Mouse (Mus musculus) brain, embryonic 14.5 days (tissue): ENCODE measurements around the gene Rtn3. TPM values are rescaled to one million over a fixed set of nuclear protein-coding genes. Genes with fewer than 3 reads are reported as not detected.

Experiments used
- DNase-seq: peaks from one replicate; pipeline ENCODE4 v3.0.0-alpha.2; 2011; ENCODE audit warnings: low read depth
- CTCF ChIP-seq: fragments of 200-500 bp; IDR thresholded peaks from 2 replicates; pipeline ENCODE4 v1.5.1; 2012; ENCODE audit warnings: inconsistent platforms, mild to moderate bottlenecking, moderate library complexity, borderline replicate concordance; ENCODE audit not compliant: insufficient read depth, insufficient read length; ENCODE audit errors: extremely low read depth
- POLR2A ChIP-seq: fragments of 200-500 bp; IDR thresholded peaks from 2 replicates; pipeline ENCODE4 v1.6.1; 2012; ENCODE audit warnings: mild to moderate bottlenecking, inconsistent platforms, borderline replicate concordance; ENCODE audit not compliant: poor library complexity, insufficient read depth, insufficient read length, severe bottlenecking; ENCODE audit errors: extremely low read depth
- polyA plus RNA-seq: library from polyadenylated mRNA; depleted of rRNA; stranded (reverse); fragments of >200 nt; gene quantifications from 2 replicates; pipeline ENCODE4 v1.2.3, GENCODE M21; 2012

The Rtn3 gene
- polyA plus RNA-seq, 1 experiment, result 508 TPM

GRCm38 (mm10) chr19:7481541-7482265 is 1.4 kb downstream of the Rtn3 start:
- peak; percentile 95 for DNase-seq
- TF ChIP-seq POLR2A, result peak; percentile 19; the same call in 1 of the 2 replicates
- no peak for TF ChIP-seq CTCF

- DNase-seq, result no peak
- TF ChIP-seq POLR2A (no peak), CTCF (no peak)
These were observed 3.3 kb downstream of the Rtn3 start for GRCm38 (mm10) chr19:7479751-7480248.

DNA sequence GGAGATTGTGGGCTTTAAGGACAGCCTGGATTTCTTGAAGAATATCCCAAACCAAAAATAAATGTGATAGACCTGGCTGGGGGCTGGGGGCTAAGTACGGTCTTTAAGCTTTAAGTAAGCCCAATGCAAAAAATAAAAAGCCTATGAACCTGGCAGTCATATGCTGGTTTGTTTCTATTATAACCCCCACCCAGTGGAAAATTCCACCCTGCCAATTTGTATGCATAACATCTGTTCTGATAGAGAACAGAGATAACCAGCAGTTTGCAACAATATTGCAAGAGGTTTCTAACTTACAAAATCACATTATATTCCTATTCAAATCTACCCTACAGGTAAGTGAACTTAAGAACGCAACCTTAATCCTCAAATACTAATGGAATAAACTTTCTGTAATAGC is 12.4 kb downstream of the Rtn3 start:
- no peak for DNase-seq
- TF ChIP-seq CTCF (no peak), POLR2A (no peak)

- TF ChIP-seq POLR2A, result no peak
- no peak for TF ChIP-seq CTCF
These were observed 15.2 kb downstream of the Rtn3 start for GRCm38 (mm10) chr19:7467915-7468314.

DNA sequence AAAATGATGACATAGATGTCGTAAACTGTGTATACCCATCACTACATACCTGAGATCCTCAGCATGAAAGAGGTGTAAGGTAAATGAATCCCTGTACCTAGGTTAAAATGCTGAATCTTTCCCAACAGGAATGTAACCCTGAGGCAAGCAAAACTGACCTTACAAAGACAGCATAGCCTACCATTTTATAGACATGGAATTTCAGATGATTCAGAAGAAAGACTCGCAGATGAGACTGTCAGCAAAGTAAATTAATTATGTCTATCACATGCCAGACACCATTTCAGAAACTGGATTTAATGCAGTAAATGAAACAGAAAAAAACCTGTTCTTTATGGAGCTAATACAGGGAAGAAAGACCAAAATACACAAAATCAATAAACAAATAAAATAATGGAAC is 23.7 kb downstream of the Rtn3 start:
- DNase-seq, result no peak
- TF ChIP-seq CTCF (no peak), POLR2A (no peak)

More at GRCm38 (mm10) chr19:7467915-7468314, 15.2 kb downstream of the Rtn3 start:
- DNase-seq, result no peak

GRCm38 (mm10) chr19:7458901-7459300 is 24.2 kb downstream of the Rtn3 start:
- TF ChIP-seq CTCF (no peak), POLR2A (no peak)
- DNase-seq, result no peak

GRCm38 (mm10) chr19:7456803-7457202 is 26.3 kb downstream of the Rtn3 start:
- no peak for DNase-seq
- TF ChIP-seq POLR2A, result no peak
- no peak for TF ChIP-seq CTCF

- DNase-seq, result no peak
- TF ChIP-seq POLR2A (no peak), CTCF (no peak)
These were observed 37.5 kb downstream of the Rtn3 start for GRCm38 (mm10) chr19:7445596-7445995.

- DNase-seq, result no peak
- TF ChIP-seq CTCF (no peak), POLR2A (no peak)
These were observed 38.0 kb downstream of the Rtn3 start for GRCm38 (mm10) chr19:7445105-7445504.

- DNase-seq, result peak; percentile 85
- TF ChIP-seq CTCF, result peak; percentile 57; the same call in 1 of the 2 replicates
- no peak for TF ChIP-seq POLR2A
These were observed 41.6 kb downstream of the Rtn3 start for GRCm38 (mm10) chr19:7441493-7441892.

- DNase-seq, result no peak
- TF ChIP-seq POLR2A (no peak), CTCF (no peak)
These were observed 44.8 kb downstream of the Rtn3 start for GRCm38 (mm10) chr19:7438295-7438694.

DNA sequence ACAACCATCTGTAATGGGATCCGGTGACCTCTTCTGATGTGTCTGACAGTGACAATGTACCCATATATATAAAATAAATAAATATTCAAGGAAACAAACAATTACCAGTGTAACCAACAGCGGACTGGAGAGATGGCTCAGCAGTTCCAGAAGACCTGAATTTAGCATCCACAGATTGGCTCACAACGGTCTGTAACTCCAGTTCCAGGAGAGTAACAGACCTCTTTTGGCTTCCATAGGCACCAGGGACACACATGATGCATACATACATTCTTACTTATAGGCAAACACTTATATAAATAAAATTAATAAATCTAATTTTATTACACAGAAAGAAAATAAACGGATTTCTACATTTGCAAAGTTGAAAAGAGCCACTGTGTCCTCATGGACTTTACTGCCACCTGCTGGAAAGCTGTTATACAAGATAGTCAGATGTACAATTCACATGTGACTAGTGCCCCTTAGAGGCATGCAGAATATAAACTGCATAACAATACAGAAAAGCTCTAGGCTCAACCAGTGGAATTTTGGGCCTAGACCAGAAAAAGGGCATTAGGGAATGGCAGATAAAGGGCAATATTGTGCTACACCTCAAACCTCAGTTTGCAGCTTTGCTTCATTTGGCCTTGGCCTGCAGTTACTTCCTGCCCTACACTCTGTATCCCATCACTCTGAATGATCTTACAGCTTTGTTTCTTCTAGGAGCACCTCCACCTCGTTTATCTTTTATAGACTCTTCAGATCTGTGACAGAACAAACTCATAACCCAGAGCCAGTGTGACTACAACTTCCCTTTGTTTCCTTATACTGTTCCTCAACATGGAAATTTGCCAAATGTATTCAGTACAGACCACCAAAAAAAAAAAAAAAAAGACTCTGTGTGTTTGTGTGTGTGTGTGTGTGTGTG is 46.8 kb downstream of the Rtn3 start:
- peak; percentile 86 for DNase-seq
- TF ChIP-seq POLR2A, result no peak
- TF ChIP-seq CTCF, result peak; percentile 47; the same call in 1 of the 2 replicates
